Mouse (Mus musculus): ENCODE data around the gene Rnf123. TPM values are rescaled to one million over a fixed set of nuclear protein-coding genes. Genes with fewer than 3 reads are reported as not detected.
A peak's percentile ranks its signal among the peaks of the same experiment; 100 is the strongest.

The Rnf123 gene
- total RNA-seq, 1 experiment: 14.5 TPM

DNA sequence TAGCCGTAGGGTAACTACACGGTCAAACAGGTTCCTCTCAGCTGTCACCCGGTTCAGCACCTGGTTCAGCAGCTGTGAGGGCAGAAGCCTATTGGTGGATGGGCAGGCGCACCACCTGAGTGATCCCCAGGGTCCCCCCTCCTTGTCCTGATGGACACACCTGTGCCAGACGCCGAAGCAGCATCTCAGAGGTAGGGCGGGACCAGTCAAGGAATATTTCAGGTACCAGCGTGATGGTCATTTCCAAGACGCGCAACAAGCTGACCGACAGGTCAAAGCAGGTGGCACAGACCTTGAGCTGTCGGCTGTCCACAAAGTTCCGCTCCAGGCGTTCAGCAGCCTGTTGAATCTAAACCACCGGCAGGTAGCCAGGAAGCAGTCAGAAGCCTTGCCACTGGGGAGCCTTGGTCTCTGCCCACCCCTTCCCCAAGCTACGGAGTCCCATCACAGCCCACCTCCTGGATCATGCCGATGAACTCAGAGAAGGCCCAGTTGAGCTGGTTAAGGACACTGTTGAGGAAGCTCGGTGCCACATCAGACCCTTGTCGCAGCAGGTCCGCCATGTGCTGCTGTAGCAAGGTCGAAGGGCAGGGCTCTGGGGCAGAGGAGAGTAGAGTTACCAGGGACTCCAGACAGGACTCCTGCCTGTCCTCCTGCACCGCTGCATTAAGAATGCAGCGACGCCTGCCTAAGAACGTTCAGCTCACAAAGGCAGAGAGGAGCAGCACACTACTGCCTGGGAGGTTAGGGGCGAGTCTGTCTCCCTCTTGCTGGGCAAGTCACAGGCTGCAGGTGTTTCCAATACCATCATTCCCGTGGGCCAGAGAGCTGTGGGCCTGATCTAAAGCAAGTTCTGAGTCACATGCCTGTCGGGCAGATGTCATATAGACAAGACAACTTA lies 26.5 kb downstream of the Rnf123 start:
- Histone ChIP-seq H3K4me3 (ENCODE audit: insufficient read depth in 1 of 2, low read depth in 1 of 2, low read length in 2 of 2, poor library complexity in 1 of 2, severe bottlenecking in 1 of 2) (no peak overlapping the region), H3K36me3 (ENCODE audit: control insufficient read depth, insufficient read depth, low read length, poor library complexity, severe bottlenecking) (peaks cover 10% of the 10 kb centered on the region; the same call in 1 of the 2 replicates), H3K27ac (ENCODE audit: insufficient read depth, low read depth, low read length, poor library complexity, severe bottlenecking) (no peak overlapping the region), H3K9ac (ENCODE audit: insufficient read depth, low read depth, low read length, poor library complexity, severe bottlenecking) (no peak overlapping the region), H3K9me3 (ENCODE audit: control insufficient read depth, insufficient read depth, low read depth, low read length) (no peaks in the 10 kb centered on the region), H3K4me1 (ENCODE audit: control insufficient read depth in 2 of 2, insufficient read depth in 2 of 2, low read length in 2 of 2, poor library complexity in 1 of 2) (peaks cover 0 to 13% of the 10 kb centered on the region in 2 experiments; a peak in 3 of 4 replicates)
- DNase-seq (ENCODE audit: low read depth, low spot score): no peak
- no peak for TF ChIP-seq CHD2 (IDR thresholded peaks at IDR 0.05; ENCODE audit: low read depth, low read length)
- TF ChIP-seq HCFC1 (IDR thresholded peaks at IDR 0.05; ENCODE audit: borderline replicate concordance, insufficient read depth, low read length): no peak
- TF ChIP-seq MAFK (IDR thresholded peaks at IDR 0.05; ENCODE audit: insufficient read depth, low read depth, low read length): no peak
- TF ChIP-seq ZNF384 (IDR thresholded peaks at IDR 0.05; ENCODE audit: low read depth, low read length): no peak
- TF ChIP-seq ZC3H11A (IDR thresholded peaks at IDR 0.05; ENCODE audit: borderline replicate concordance, low read depth, low read length): no peak
- in situ Hi-C loops (cut with MboI; ENCODE audit: low sequenced_read_pairs in 2 of 2, unreplicated experiment in 2 of 2): no loop called here

DNA sequence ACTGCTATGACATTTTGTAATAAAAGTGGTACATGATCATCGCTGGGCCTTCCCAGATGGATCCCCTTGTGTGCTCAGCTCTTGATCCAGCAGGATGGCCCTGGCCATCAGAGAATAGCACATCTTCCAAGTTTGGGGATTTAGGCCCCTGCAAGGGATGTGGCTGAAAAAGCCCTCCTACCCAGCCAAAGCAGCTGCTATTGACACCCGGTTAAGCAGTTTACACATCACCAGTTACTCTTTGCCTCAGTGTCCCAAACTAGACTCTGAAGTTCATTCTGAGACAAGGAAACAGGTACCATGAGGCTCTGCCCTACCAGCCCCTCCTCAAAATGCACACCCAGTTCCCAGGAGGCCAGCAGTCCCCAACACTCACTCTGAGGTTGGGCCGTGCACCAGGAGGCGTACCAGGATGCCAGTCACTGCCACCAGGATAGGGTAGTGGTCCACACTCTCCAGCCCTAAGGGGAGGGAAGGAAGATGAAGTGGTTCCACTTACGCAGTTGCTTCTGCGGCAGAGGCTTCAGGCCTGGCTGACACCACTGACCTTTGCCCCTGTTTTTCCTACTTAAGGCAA lies 27.4 kb downstream of the Rnf123 start:
- Histone ChIP-seq H3K9ac (ENCODE audit: insufficient read depth, low read depth, low read length, poor library complexity, severe bottlenecking) (no peak overlapping the region), H3K9me3 (ENCODE audit: control insufficient read depth, insufficient read depth, low read depth, low read length) (no peaks in the 10 kb centered on the region), H3K27ac (ENCODE audit: insufficient read depth, low read depth, low read length, poor library complexity, severe bottlenecking) (no peak overlapping the region), H3K4me3 (ENCODE audit: insufficient read depth in 1 of 2, low read depth in 1 of 2, low read length in 2 of 2, poor library complexity in 1 of 2, severe bottlenecking in 1 of 2) (no peak overlapping the region), H3K36me3 (ENCODE audit: control insufficient read depth, insufficient read depth, low read length, poor library complexity, severe bottlenecking) (peaks cover 18% of the 10 kb centered on the region; the same call in 1 of the 2 replicates), H3K4me1 (ENCODE audit: control insufficient read depth in 2 of 2, insufficient read depth in 2 of 2, low read length in 2 of 2, poor library complexity in 1 of 2) (peaks cover 0 to 13% of the 10 kb centered on the region in 2 experiments; a peak in 3 of 4 replicates)
- in situ Hi-C loops (cut with MboI; ENCODE audit: low sequenced_read_pairs in 2 of 2, unreplicated experiment in 2 of 2): no loop called here
- TF ChIP-seq CHD2 (IDR thresholded peaks at IDR 0.05; ENCODE audit: low read depth, low read length) (no peak), ZC3H11A (IDR thresholded peaks at IDR 0.05; ENCODE audit: borderline replicate concordance, low read depth, low read length) (no peak), MAFK (IDR thresholded peaks at IDR 0.05; ENCODE audit: insufficient read depth, low read depth, low read length) (no peak), HCFC1 (IDR thresholded peaks at IDR 0.05; ENCODE audit: borderline replicate concordance, insufficient read depth, low read length) (no peak), ZNF384 (IDR thresholded peaks at IDR 0.05; ENCODE audit: low read depth, low read length) (no peak)
- no peak for DNase-seq (ENCODE audit: low read depth, low spot score)

DNA sequence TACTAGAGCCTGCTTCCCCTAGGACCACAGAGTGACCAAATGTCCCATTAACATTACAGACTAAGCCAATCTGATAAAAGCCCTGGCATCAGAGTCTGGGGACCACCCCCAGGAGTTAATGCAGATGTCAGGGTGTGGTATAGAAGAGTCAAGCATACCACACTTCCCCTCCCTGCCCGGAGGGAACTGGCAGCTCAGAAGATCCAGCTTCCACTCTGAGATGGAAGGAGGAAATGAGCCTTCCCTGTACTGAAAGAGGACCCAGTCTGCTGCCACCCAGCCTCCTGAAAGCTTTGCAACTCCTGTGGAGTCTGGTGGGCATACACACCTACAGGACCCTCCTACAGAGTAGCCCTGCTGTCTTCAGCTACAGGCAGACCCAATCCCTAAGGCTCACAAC lies 28.1 kb downstream of the Rnf123 start:
- Histone ChIP-seq H3K9me3 (ENCODE audit: control insufficient read depth, insufficient read depth, low read depth, low read length) (no peaks in the 10 kb centered on the region), H3K4me3 (ENCODE audit: insufficient read depth in 1 of 2, low read depth in 1 of 2, low read length in 2 of 2, poor library complexity in 1 of 2, severe bottlenecking in 1 of 2) (no peak overlapping the region), H3K36me3 (ENCODE audit: control insufficient read depth, insufficient read depth, low read length, poor library complexity, severe bottlenecking) (peaks cover 24% of the 10 kb centered on the region; the same call in 1 of the 2 replicates), H3K4me1 (ENCODE audit: control insufficient read depth in 2 of 2, insufficient read depth in 2 of 2, low read length in 2 of 2, poor library complexity in 1 of 2) (peaks cover 0 to 13% of the 10 kb centered on the region in 2 experiments; a peak in 3 of 4 replicates), H3K27ac (ENCODE audit: insufficient read depth, low read depth, low read length, poor library complexity, severe bottlenecking) (no peak overlapping the region), H3K9ac (ENCODE audit: insufficient read depth, low read depth, low read length, poor library complexity, severe bottlenecking) (no peak overlapping the region)
- TF ChIP-seq HCFC1 (IDR thresholded peaks at IDR 0.05; ENCODE audit: borderline replicate concordance, insufficient read depth, low read length): no peak
- no peak for TF ChIP-seq MAFK (IDR thresholded peaks at IDR 0.05; ENCODE audit: insufficient read depth, low read depth, low read length)
- TF ChIP-seq ZC3H11A (IDR thresholded peaks at IDR 0.05; ENCODE audit: borderline replicate concordance, low read depth, low read length): no peak
- no peak for TF ChIP-seq ZNF384 (IDR thresholded peaks at IDR 0.05; ENCODE audit: low read depth, low read length)
- no peak for TF ChIP-seq CHD2 (IDR thresholded peaks at IDR 0.05; ENCODE audit: low read depth, low read length)
- DNase-seq (ENCODE audit: low read depth, low spot score): no peak
- in situ Hi-C loops (cut with MboI; ENCODE audit: low sequenced_read_pairs in 2 of 2, unreplicated experiment in 2 of 2): no loop called here

DNA sequence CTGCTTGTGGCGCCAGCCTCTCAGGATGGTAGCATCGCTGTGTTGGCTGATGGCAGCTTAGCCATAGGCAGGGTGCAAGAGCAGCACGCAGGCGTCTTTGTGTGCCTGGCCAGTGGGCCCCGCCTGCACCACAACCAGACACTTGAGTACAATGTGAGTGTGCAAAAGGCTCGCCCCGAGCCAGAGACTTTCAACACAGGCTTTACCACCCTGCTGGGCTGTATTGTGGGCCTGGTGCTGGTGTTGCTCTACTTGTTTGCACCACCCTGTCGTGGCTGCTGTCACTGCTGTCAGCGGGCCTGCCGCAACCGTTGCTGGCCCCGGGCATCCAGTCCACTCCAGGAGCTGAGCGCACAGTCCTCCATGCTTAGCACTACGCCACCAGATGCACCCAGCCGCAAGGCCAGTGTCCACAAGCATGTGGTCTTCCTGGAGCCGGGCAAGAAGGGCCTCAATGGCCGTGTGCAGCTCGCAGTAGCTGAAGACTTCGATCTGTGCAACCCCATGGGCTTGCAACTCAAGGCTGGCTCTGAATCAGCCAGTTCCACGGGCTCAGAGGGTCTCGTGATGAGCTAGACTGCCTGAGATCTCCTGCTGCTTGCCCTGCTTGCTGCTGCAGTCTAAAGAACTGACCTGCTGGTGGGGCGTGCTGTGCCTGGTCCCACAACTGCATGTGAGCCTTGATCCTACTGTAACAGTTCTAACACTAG lies 28.7 kb downstream of the Rnf123 start:
- H3K36me3 ChIP-seq (ENCODE audit: control insufficient read depth, insufficient read depth, low read length, poor library complexity, severe bottlenecking): peaks cover 24% of the 10 kb centered on the region; the same call in 1 of the 2 replicates
- in situ Hi-C loops (cut with MboI; ENCODE audit: low sequenced_read_pairs in 2 of 2, unreplicated experiment in 2 of 2): no loop called here
- 0 out of 2 replicates have a peak overlapping the region, but pooled peaks have one; percentile 22 for H3K9ac ChIP-seq (ENCODE audit: insufficient read depth, low read depth, low read length, poor library complexity, severe bottlenecking)
- H3K4me1 ChIP-seq (ENCODE audit: control insufficient read depth in 2 of 2, insufficient read depth in 2 of 2, low read length in 2 of 2, poor library complexity in 1 of 2): peaks cover 0 to 13% of the 10 kb centered on the region in 2 experiments; a peak in 3 of 4 replicates
- H3K9me3 ChIP-seq (ENCODE audit: control insufficient read depth, insufficient read depth, low read depth, low read length): no peaks in the 10 kb centered on the region
- no peak overlapping the region for H3K27ac ChIP-seq (ENCODE audit: insufficient read depth, low read depth, low read length, poor library complexity, severe bottlenecking)
- no peak for DNase-seq (ENCODE audit: low read depth, low spot score)
- H3K4me3 ChIP-seq (ENCODE audit: insufficient read depth in 1 of 2, low read depth in 1 of 2, low read length in 2 of 2, poor library complexity in 1 of 2, severe bottlenecking in 1 of 2): peak overlapping the region; percentile 12 to 58; a peak in 2 of 4 replicates
- TF ChIP-seq ZNF384 (IDR thresholded peaks at IDR 0.05; ENCODE audit: low read depth, low read length): no peak
- no peak for TF ChIP-seq MAFK (IDR thresholded peaks at IDR 0.05; ENCODE audit: insufficient read depth, low read depth, low read length)
- no peak for TF ChIP-seq ZC3H11A (IDR thresholded peaks at IDR 0.05; ENCODE audit: borderline replicate concordance, low read depth, low read length)
